Mouse (Mus musculus): ENCODE measurements around the gene Tmem26.

DNA sequence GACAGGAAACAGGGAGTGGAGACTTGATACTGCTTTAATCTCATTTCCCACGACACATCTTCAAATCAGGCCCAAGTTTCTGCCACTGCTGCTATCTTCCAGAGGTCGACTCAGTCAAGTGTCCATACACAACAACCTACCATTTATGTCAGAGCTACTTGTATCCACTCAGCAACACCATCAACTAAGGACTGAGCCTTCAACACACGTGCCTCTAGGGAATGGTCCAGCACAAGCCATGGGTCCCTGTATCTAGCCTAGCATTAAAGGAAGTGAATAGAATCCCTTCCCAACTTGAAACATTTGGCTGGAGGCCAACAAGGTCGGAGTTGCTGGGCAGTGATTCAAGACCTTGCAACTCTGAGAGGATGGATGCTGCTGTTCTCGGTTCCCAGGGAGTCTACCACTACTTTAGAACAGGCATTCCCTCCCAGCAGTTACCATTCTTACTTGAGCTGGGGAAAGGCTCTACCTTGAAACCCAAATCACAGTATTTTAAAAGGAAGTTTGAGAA is 2.5 kb upstream of the Tmem26 start:
- TF ChIP-seq CTCF (IDR thresholded peaks at IDR 0.05; ENCODE audit: control insufficient read depth, insufficient read depth, low read length) (no peak), POLR2A (IDR thresholded peaks at IDR 0.05; ENCODE audit: borderline replicate concordance, control insufficient read depth, low read depth, low read length) (no peak)
